Mouse (Mus musculus): ENCODE measurements around the gene Cdc42bpa. TPM values are rescaled to one million over a fixed set of nuclear protein-coding genes. Genes with fewer than 3 reads are reported as not detected.

Gene Cdc42bpa
- 17.8 and 19.1 TPM in 2 replicates for polyA plus RNA-seq (2016; fragmentation: Nextera tagmentation; extraction: Ambion mirVana)

DNA sequence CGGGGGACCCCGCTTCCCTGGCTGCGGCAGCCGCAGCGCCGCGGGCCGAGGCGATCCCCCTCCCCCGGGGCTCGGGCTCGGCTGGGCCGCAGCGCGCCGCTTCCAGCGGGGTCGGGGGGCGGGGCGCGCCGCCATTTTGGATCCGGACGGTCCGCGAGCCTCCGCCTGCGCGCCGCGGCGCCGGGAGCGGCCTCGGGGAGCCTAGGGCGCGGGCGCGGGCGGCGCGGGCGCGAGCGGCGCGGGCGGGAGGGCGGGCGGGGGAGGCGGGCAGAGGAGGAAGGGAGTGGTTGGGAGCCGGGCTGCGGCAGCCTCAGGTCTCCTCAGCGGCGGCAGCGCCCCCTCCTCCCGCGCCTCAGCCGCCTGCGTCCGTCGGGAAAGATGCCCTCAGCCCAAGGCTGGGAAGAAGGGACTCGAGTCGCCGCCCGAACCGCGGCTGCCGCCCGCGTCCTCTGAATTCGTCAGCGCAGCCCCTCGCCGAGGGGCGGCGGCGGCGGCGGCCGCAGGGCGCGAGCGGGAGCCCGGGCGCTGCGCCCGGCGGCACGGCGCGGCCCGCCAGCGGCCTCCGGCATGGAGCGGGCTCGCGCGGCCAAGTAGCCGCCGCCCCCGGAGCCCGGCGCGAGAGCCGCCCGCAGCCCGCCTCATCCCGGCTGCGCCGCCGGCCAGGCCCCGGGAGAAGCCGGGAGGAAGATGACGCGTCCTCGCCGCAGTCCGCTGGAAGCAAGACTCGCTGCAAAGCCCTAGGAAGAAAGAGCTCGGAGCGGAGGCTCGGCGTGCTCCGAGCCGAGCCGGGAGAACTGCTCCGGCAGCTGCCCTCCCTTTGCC is at the start of gene Cdc42bpa:
Gene Cdc42bpa, plus strand, starts transcription at position 752 of the 822 bp plus-strand sequence.
- ATAC-seq (ENCODE audit: low FRiP score, low read depth) = peak; percentile 94
- Histone ChIP-seq H3K36me3 (no peaks in the 10 kb centered on the region), H3K27me3 (replicated peaks) (no peaks in the 10 kb centered on the region), H3K27ac (peak within 1 kb of the TSS; percentile 91), H3K9me3 (no peaks in the 10 kb centered on the region), H3K4me1 (peaks cover 24% of the 10 kb centered on the region), H3K9ac (peak within 1 kb of the TSS; percentile 94), H3K4me2 (replicated peaks) (peak within 1 kb of the TSS; percentile 87), H3K4me3 (peak within 1 kb of the TSS; percentile 85)
- under 1% methylated on average over 94 of the region's 128 CpGs for WGBS

- Histone ChIP-seq H3K9me3 (no peaks in the 10 kb centered on the region), H3K27ac (no peak overlapping the region), H3K36me3 (no peaks in the 10 kb centered on the region), H3K4me2 (replicated peaks) (no peak overlapping the region), H3K9ac (no peak overlapping the region), H3K4me1 (no peaks in the 10 kb centered on the region), H3K27me3 (replicated peaks) (no peaks in the 10 kb centered on the region), H3K4me3 (no peak overlapping the region)
- WGBS = 87% methylated on average over 4 of the region's 4 CpGs
- no peak for ATAC-seq (ENCODE audit: low FRiP score, low read depth)
Measured at GRCm38 (mm10) chr1:179913471-179913870, 46.8 kb upstream of the Cdc42bpa start.

GRCm38 (mm10) chr1:179917036-179917435 is 43.2 kb upstream of the Cdc42bpa start:
- no peak for ATAC-seq (ENCODE audit: low FRiP score, low read depth)
- Histone ChIP-seq H3K4me2 (replicated peaks) (no peak overlapping the region), H3K9ac (no peak overlapping the region), H3K4me1 (no peaks in the 10 kb centered on the region), H3K4me3 (no peak overlapping the region), H3K27ac (no peak overlapping the region), H3K9me3 (no peaks in the 10 kb centered on the region), H3K27me3 (replicated peaks) (no peaks in the 10 kb centered on the region), H3K36me3 (no peaks in the 10 kb centered on the region)
- 60% methylated on average over 4 of the region's 4 CpGs for WGBS

GRCm38 (mm10) chr1:179917481-179917880 is 42.8 kb upstream of the Cdc42bpa start:
- H3K4me3 ChIP-seq = no peak overlapping the region
- no peaks in the 10 kb centered on the region for H3K27me3 ChIP-seq (replicated peaks)
- no peaks in the 10 kb centered on the region for H3K36me3 ChIP-seq
- no peak overlapping the region for H3K27ac ChIP-seq
- no peaks in the 10 kb centered on the region for H3K9me3 ChIP-seq
- no peak for ATAC-seq (ENCODE audit: low FRiP score, low read depth)
- no peak overlapping the region for H3K4me2 ChIP-seq (replicated peaks)
- 87% methylated on average over 11 of the region's 11 CpGs for WGBS
- no peaks in the 10 kb centered on the region for H3K4me1 ChIP-seq
- no peak overlapping the region for H3K9ac ChIP-seq

- no peaks in the 10 kb centered on the region for H3K36me3 ChIP-seq
- 93% methylated on average over 8 of the region's 8 CpGs for WGBS
- no peak for ATAC-seq (ENCODE audit: low FRiP score, low read depth)
- H3K4me3 ChIP-seq = no peak overlapping the region
- H3K9ac ChIP-seq = no peak overlapping the region
- H3K27me3 ChIP-seq (replicated peaks) = no peaks in the 10 kb centered on the region
- H3K4me1 ChIP-seq = no peaks in the 10 kb centered on the region; the same call in 1 of the 2 replicates
- H3K9me3 ChIP-seq = no peaks in the 10 kb centered on the region
- H3K4me2 ChIP-seq (replicated peaks) = no peak overlapping the region
- no peak overlapping the region for H3K27ac ChIP-seq
Measured at GRCm38 (mm10) chr1:179919656-179920436, 40.4 kb upstream of the Cdc42bpa start.

DNA sequence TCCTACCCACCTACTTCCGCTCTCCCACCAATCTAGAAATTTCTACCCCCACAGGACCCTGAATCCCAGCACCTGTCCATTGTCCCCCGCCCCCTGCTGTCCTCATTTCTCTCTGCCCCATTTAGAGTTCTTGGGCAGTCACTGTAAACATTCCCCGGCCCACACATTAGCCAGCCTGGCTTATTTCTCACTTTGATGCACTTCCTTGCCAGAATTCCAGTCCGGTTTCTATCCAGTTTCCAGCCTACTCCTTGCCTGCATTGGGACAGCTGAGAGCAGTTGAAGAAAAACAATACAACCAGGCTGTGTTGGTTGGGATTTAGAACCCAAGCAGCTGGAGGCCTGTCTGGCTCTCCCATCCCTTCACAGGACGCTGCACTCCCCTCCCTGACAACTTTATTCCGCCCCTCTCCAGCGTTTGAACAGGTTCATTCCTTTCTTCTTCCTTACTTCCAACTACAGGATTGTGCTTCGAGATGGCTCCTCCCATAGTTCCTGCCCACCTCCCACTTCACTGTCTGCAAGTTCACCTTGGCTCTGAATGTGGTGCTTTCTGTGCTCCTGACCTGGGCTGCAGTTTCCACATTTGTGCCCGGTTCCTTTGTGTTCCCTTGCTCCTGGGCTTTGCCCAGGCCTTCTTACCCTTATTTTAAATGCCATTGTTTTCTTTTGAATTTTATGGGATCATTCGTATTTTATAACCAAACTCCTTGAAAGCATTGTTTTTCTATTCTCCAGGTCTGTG is 36.4 kb upstream of the Cdc42bpa start:
- H3K4me2 ChIP-seq (replicated peaks) = no peak overlapping the region
- no peak overlapping the region for H3K27ac ChIP-seq
- H3K4me1 ChIP-seq = no peaks in the 10 kb centered on the region; the same call in 1 of the 2 replicates
- H3K36me3 ChIP-seq = no peaks in the 10 kb centered on the region
- no peak overlapping the region for H3K4me3 ChIP-seq
- no peaks in the 10 kb centered on the region for H3K27me3 ChIP-seq (replicated peaks)
- no peak overlapping the region for H3K9ac ChIP-seq
- ATAC-seq (ENCODE audit: low FRiP score, low read depth) = no peak
- WGBS = 63% methylated on average over 10 of the region's 10 CpGs
- H3K9me3 ChIP-seq = no peaks in the 10 kb centered on the region

GRCm38 (mm10) chr1:179926240-179926639 is 34.0 kb upstream of the Cdc42bpa start:
- Histone ChIP-seq H3K4me3 (no peak overlapping the region), H3K36me3 (no peaks in the 10 kb centered on the region), H3K27me3 (replicated peaks) (no peaks in the 10 kb centered on the region), H3K27ac (no peak overlapping the region), H3K4me1 (no peaks in the 10 kb centered on the region; the same call in 1 of the 2 replicates), H3K4me2 (replicated peaks) (no peak overlapping the region), H3K9me3 (no peaks in the 10 kb centered on the region), H3K9ac (no peak overlapping the region)
- no peak for ATAC-seq (ENCODE audit: low FRiP score, low read depth)
- 84% methylated on average over 6 of the region's 6 CpGs for WGBS

DNA sequence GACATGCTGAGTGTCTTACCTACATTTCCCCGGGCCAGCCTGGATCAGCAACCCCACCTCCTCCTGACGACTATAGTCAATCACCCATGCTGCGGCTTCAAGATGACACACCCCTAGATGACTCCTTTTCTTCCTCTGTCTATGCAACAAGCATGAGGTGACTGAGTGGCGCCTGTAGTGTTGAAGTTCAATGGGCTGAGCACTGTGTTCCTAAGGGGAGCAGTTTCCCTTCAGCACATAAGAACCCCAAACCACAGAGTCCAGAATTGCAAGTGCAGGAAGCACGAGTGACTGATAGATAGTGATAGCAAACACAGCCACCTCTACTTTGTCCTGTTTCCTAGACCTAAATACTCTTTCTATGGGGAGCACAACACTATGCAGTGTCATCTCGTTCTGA is 33.2 kb upstream of the Cdc42bpa start:
- no peak overlapping the region for H3K9ac ChIP-seq
- ATAC-seq (ENCODE audit: low FRiP score, low read depth) = no peak
- WGBS = 85% methylated on average over 6 of the region's 6 CpGs
- no peak overlapping the region for H3K27ac ChIP-seq
- H3K4me1 ChIP-seq = no peaks in the 10 kb centered on the region; the same call in 1 of the 2 replicates
- no peak overlapping the region for H3K4me2 ChIP-seq (replicated peaks)
- H3K4me3 ChIP-seq = no peak overlapping the region
- H3K9me3 ChIP-seq = no peaks in the 10 kb centered on the region
- H3K27me3 ChIP-seq (replicated peaks) = no peaks in the 10 kb centered on the region
- no peaks in the 10 kb centered on the region for H3K36me3 ChIP-seq

GRCm38 (mm10) chr1:179928822-179929221 is 31.4 kb upstream of the Cdc42bpa start:
- H3K27me3 ChIP-seq (replicated peaks) = no peaks in the 10 kb centered on the region
- H3K9ac ChIP-seq = no peak overlapping the region
- no peak overlapping the region for H3K4me3 ChIP-seq
- no peaks in the 10 kb centered on the region for H3K9me3 ChIP-seq
- no peak overlapping the region for H3K27ac ChIP-seq
- 63% methylated on average over 7 of the region's 7 CpGs for WGBS
- no peak for ATAC-seq (ENCODE audit: low FRiP score, low read depth)
- H3K36me3 ChIP-seq = no peaks in the 10 kb centered on the region
- H3K4me2 ChIP-seq (replicated peaks) = no peak overlapping the region
- H3K4me1 ChIP-seq = no peaks in the 10 kb centered on the region

GRCm38 (mm10) chr1:179931247-179931646 is 29.0 kb upstream of the Cdc42bpa start:
- Histone ChIP-seq H3K4me3 (no peak overlapping the region), H3K4me2 (replicated peaks) (no peak overlapping the region), H3K9ac (no peak overlapping the region), H3K36me3 (no peaks in the 10 kb centered on the region), H3K4me1 (no peaks in the 10 kb centered on the region), H3K9me3 (no peaks in the 10 kb centered on the region), H3K27ac (no peak overlapping the region), H3K27me3 (replicated peaks) (no peaks in the 10 kb centered on the region)
- no peak for ATAC-seq (ENCODE audit: low FRiP score, low read depth)
- 75% methylated on average over 3 of the region's 3 CpGs for WGBS

GRCm38 (mm10) chr1:179934064-179934463 is 26.2 kb upstream of the Cdc42bpa start:
- no peak overlapping the region for H3K27ac ChIP-seq
- no peaks in the 10 kb centered on the region for H3K4me1 ChIP-seq
- no peak overlapping the region for H3K4me2 ChIP-seq (replicated peaks)
- no peaks in the 10 kb centered on the region for H3K36me3 ChIP-seq
- H3K9ac ChIP-seq = no peak overlapping the region
- 90% methylated on average over 3 of the region's 3 CpGs for WGBS
- no peak for ATAC-seq (ENCODE audit: low FRiP score, low read depth)
- H3K9me3 ChIP-seq = no peaks in the 10 kb centered on the region
- no peaks in the 10 kb centered on the region for H3K27me3 ChIP-seq (replicated peaks)
- H3K4me3 ChIP-seq = no peak overlapping the region
